Mouse (Mus musculus) layer of hippocampus, adult 2 months (tissue): ENCODE data around the gene Fam104a. TPM values are rescaled to one million over a fixed set of nuclear protein-coding genes. Genes with fewer than 3 reads are reported as not detected.

Source experiments
- DNase-seq, 2 experiments: peaks; one replicate each; pipeline ENCODE4 v3.0.0; 2022; ENCODE audit warnings: low spot score in 2 of 2
- H3K27ac ChIP-seq: fragments of 200-600 bp; 2 replicates; pipeline ENCODE4 v1.8.1; 2022
- H3K4me3 ChIP-seq: fragments of 200-600 bp; 2 replicates; pipeline ENCODE4 v1.8.1; 2022; ENCODE audit warnings: mild to moderate bottlenecking
- CTCF ChIP-seq: fragments of 200-600 bp; conservative IDR thresholded peaks from 2 replicates; pipeline ENCODE4 v1.8.1; 2022; ENCODE audit warnings: antibody characterized with exemption, mild to moderate bottlenecking, moderate library complexity
- total RNA-seq, 2 experiments: library from RNA; stranded (reverse); gene quantifications; 2 replicates each; pipeline ENCODE4 v1.2.3; 2021

The Fam104a gene
- total RNA-seq, 2 experiments from 2014 or later = 26.4 to 29.1 TPM

DNA sequence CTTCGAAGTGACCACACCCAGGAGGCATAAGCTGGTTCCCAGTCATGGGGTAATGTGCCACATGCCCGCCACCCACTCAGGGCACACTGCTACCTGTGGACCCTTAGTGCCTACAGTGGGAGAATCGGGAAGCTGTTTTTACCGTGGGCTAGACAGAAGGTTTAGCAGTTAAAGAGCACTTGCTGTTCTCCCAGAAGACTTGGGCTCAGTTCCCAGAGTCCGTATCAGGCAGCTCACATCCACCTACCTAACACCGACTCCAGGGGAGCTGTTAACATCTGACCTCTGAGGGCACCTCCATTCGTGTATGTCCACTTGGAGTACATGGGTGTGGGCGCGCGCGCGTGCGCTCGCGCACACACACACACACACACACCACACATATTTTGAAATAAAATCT lies 29.9 kb downstream of the Fam104a start:
- TF ChIP-seq CTCF = no peak
- Histone ChIP-seq H3K27ac (peak overlapping the region; percentile 39; the same call in 1 of the 2 replicates), H3K4me3 (no peak overlapping the region)
- no peak for DNase-seq

DNA sequence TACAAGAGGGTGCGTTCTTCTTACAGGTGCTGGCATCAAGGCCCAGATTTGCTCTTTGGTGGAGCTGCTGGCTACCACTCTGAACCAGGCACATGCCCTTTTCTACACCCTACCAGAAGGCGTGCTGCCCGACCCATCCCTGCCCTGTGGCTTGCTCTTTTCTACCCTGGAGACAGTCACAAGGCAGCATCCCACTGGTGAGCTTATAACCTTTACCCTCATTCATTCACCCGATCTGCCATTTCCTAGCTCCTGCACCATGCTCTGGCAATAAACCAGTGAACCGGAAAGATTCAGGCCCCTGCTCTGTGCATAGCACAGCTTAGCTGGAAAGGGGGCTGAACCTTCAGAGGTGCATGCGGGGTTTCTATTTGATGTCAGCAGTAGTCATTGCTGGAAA lies 31.4 kb downstream of the Fam104a start:
- Histone ChIP-seq H3K27ac (peak overlapping the region; percentile 100; the same call in 1 of the 2 replicates), H3K4me3 (no peak overlapping the region)
- DNase-seq = no peak
- no peak for TF ChIP-seq CTCF

DNA sequence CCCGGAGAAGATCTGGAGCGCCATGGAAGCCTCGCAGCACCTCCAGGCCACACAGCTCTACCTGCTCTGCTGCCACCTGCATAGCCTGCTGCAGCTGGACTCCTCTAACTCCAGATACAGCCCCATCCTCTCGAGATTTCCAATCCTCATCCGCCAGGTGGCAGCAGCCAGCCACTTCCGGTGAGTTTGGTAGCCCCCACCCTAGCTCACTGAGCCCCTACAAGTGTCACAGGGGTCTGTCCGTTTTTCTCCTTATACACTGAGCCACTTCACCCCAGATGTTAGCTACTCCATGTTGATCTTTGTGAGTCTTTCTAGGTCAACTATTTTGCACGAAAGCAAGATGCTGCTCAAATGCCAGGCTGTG lies 32.1 kb downstream of the Fam104a start:
- TF ChIP-seq CTCF = peak; percentile 73
- Histone ChIP-seq H3K4me3 (no peak overlapping the region; the same call in 1 of the 2 replicates), H3K27ac (peak overlapping the region; percentile 100)
- peak in 1 of 2 experiments; percentile 44 for DNase-seq

DNA sequence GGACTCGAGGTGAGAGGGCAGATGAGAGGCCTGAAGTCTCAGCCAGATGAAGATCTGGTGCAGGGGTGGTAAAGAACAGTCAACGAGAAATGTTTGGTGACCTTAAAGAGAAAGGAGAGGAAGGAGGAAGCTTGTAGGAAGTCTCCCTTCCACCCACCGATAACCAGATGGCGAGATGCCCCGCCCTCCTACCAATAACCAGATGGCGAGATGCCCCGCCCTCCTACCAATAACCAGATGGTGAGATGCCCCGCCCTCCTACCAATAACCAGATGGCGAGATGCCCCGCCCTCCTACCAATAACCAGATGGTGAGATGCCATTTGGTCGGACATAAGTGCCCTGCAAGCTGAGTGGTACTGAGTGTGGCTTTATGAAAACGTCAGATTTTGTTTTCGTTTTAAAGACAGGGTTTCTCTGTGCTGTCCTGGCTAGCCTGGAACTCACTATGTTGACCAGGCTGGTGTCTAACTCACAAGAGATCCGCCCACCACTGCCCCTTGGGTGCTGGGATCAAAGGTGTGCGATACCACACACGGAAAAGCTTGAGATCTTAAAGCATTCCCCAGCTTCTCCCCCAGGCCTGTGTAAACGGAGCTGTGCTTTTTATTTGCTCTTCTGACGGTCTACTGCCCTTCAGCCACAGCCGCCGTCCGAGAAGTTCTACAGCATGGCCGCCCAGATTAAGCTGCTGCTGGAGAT lies 32.6 kb downstream of the Fam104a start:
- peak overlapping the region; percentile 100 for H3K27ac ChIP-seq
- peak in 1 of 2 experiments; percentile 37 for DNase-seq
- no peak for TF ChIP-seq CTCF
- H3K4me3 ChIP-seq = peak overlapping the region; percentile 99

DNA sequence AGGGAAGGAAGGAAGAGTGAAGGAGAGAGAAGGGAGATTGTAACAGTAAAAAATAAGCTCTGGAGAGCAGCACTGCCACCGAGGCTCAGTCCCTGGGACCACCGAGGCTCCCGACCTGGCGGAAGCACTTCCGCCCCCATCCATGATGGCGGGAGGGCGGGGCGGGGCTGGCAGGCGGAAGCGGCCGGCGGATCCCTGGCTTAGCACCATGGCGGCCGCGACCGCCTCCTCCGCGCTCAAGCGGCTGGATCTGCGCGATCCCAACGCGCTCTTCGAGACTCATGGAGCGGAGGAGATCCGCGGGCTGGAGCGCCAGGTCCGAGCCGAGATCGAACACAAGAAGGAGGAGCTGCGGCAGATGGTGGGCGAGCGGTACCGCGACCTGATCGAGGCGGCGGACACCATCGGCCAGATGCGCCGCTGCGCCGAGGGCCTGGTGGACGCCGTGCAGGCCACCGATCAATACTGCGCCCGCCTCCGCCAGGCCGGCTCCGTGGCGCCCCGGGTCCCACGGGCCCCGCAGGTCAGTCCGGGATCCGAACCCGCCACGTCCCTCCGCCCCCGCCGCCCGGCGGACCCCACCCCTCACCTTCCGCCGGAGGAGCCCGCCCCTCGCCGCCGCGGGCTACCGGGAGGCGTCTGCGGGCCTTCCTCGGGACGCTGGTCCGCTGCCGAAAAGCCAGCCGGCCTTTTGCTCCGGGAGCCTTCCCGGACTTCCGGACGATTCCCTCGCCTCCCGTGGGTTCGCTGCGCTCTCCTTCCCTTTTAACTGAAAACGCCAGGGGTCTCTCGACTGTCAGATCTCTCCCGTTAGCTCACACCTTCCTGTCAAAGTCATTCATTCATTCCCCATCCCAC lies 34.4 kb downstream of the Fam104a start, which contains the start of gene Slc39a11:
Gene Slc39a11 (minus strand): TSS at position 727 of the 858 bp plus-strand sequence.
- DNase-seq = peak in 1 of 2 experiments; percentile 61
- H3K27ac ChIP-seq = peak within 1 kb of the TSS; percentile 100
- TF ChIP-seq CTCF = peak; percentile 11; the same call in 1 of the 2 replicates
- peak within 1 kb of the TSS; percentile 99 for H3K4me3 ChIP-seq

DNA sequence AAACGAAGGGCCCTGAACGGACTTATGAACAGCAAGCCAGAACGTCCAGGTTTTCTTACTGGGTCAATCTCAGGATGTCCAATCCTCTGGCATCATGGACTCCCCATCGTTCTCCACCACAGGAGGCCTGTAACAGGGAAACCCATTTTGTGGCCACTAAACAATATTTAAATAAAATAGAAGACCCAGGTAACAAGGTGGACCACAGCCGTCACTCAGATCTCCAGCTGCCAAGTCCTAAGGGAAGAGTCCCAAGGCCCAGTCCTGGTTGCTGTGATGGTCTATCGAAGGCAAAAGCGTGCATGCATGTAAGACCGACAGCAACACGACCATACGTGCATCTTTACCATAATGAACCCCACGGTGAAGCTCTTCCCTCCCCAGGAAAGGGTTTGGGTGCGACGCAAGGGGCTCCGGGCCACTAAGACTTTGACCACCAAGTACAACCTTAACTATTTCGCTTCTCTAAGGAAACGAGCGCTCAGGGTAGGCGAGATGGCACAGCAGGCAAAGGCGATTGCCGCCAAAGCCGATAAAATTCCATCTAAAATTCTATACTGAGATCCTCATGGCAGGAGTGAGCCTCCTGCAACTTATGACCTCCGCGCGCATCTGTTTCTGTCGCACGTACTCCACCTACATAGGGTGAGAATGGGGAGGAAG lies 35.1 kb downstream of the Fam104a start, which contains the start of gene Cog1:
Gene Cog1 (plus strand): TSS at position 480 of the 663 bp plus-strand sequence.
- no peak for TF ChIP-seq CTCF
- Histone ChIP-seq H3K27ac (peak within 1 kb of the TSS; percentile 100), H3K4me3 (peak within 1 kb of the TSS; percentile 99)
- DNase-seq = no peak

DNA sequence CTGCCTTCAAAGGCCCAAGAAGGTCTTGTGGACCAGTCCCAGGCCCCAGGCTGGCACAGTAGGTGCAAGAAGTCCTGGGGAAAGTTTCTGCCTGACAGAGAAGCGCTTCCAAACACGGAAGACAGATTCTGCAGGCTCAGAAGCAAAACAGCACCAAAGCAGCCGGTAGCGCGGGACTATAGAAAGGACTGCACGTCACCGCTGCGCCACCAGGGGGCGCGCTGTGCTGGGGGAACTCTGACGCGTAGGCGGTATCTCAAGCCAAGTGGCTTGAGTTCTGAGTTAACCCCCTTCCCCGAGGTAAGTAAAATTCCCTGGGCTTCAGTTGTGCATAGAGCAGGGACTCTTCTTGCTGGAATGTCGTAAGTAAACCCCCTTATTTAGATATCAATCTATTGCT lies 35.8 kb downstream of the Fam104a start:
- TF ChIP-seq CTCF = peak; percentile 100
- peak; percentile 78 to 91 for DNase-seq
- peak overlapping the region; percentile 100; the same call in 1 of the 2 replicates for H3K27ac ChIP-seq
- H3K4me3 ChIP-seq = no peak overlapping the region; the same call in 1 of the 2 replicates

DNA sequence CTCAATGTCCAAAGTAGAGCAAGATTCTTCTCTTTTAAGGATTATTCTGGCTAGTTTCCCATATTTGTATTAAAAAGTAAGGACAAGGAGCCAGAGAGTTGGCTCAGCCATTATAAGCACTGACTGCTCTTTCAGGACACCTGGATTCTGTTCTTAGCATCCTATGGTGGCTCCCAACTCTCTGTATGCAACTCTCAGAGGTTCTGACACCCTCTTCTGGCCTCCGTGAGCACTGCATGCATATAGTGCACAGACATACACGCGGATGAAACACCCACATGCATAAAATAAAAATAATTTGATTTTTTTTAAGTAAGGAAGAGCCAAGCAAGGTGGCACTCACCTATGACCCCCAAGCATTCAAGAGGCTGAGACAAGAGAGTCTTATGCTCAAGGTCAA lies 38.8 kb downstream of the Fam104a start:
- Histone ChIP-seq H3K4me3 (no peak overlapping the region), H3K27ac (no peak overlapping the region)
- DNase-seq = no peak
- peak; percentile 33; the same call in 1 of the 2 replicates for TF ChIP-seq CTCF

DNA sequence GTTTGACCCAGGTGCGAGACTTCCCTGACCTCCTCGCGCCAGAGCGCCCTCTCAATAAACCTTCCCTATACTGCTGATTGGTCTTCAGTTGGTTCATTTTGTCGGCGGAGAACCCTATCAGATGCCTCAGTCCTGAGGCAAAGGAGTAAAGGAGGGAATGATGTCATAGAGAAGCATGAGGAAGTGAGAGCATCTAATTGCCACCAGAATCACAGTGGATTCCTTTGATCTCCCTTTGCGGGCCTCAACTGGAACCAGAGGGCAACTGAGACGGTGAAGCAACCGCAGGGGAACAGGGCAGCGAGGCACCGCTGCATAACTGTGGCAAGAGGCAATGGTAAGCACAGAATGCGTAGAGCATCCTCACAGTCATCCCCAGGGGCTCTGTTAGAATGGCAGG lies 45.3 kb downstream of the Fam104a start:
- DNase-seq = no peak

DNA sequence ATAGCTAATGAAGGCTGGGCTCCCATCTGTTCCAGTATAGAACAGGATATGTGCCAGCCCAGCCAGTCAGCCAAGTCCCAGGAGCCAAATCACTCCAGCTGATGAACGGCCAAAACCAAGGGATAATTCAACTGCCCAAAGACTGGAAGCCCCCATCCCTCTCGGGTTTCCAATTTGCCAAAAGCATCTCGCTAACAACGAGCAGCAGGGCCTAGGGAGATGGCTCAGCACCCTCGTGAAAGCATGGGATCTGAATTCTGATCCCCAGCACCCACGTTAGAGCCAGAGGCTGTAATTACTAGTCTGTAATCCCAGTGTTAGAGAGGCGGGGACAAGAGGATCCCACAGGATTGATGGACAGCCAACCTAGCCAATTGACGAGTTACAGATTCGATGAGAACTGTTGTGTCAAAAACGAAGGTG lies 49.2 kb downstream of the Fam104a start:
- DNase-seq = no peak
- no peak overlapping the region for H3K4me3 ChIP-seq
- TF ChIP-seq CTCF = no peak
- no peak overlapping the region; the same call in 1 of the 2 replicates for H3K27ac ChIP-seq

More for the DNA sequence above, 45.3 kb downstream of the Fam104a start:
- no peak for TF ChIP-seq CTCF
- Histone ChIP-seq H3K27ac (no peak overlapping the region), H3K4me3 (no peak overlapping the region)

DNA sequence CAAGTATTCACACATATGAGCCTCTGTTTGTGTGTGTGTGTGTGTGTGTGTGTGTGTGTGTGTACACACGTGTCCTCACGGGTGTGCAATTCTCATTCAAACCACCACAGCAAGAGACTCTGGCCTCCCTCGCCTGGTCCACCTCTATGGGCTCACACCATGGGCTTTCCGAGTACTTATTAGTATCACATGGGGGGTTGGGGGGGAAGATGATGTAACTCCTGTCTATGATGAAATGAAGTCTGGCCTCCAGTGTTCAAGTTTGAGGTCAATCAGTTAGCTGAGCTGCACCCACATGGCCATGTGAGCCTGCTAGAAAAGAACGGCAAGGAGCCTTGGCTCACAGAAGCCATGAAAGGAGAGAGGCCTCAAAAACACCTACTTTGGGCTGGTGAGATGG lies 50.6 kb downstream of the Fam104a start:
- TF ChIP-seq CTCF = no peak
- no peak for DNase-seq
- H3K27ac ChIP-seq = no peak overlapping the region
- H3K4me3 ChIP-seq = no peak overlapping the region

DNA sequence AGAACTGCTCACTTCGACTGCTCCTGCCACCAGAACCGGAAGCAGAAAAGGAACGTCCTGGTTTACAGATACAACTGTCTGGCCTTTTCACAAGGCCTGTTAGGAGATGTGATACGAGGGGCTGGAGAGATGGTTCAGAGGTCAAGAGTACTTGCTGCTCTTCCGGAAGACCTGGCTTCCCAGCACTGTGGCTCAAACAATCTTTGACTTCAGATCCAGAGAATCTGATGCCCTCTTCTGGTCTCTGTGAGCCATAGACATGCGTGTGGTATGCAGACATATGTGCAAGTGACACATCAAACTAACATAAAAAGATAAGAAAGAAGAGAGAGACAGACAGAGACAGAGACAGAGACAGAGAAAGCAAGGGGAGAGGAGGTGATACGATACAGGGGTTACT lies 51.7 kb downstream of the Fam104a start:
- no peak for DNase-seq
- Histone ChIP-seq H3K4me3 (no peak overlapping the region), H3K27ac (no peak overlapping the region)
- TF ChIP-seq CTCF = peak; percentile 19

DNA sequence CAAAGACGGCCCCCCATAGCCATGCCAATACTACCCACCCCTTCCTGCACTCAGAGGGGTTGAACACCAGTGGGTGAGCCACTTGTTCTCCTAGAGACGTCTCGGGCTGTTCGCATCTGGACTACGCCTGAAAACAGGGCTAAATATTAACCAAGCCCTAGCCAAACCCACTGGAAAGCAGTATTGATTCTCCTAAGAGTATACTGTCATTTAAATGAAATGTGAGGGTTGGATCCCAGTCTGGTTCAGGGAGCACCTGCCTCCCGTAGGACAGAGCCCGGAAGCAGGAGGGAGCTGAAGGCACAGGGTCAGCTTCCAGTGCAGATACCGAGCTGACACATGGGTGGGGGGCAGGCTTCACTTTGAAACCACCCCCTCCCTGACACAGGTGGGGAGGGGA lies 52.1 kb downstream of the Fam104a start:
- H3K4me3 ChIP-seq = no peak overlapping the region
- no peak for DNase-seq
- H3K27ac ChIP-seq = no peak overlapping the region
- no peak for TF ChIP-seq CTCF
